Mouse (Mus musculus): ENCODE data around the gene Slc22a21.

- no peak for TF ChIP-seq CEBPB (IDR thresholded peaks at IDR 0.05; ENCODE audit: low read depth)
- no peak for TF ChIP-seq CTCF (IDR thresholded peaks at IDR 0.05; ENCODE audit: control insufficient read depth, insufficient read depth, insufficient read length)
- no peak for TF ChIP-seq MAX (IDR thresholded peaks at IDR 0.05)
- TF ChIP-seq USF1 (IDR thresholded peaks at IDR 0.05; ENCODE audit: low read depth) = no peak
- TF ChIP-seq MYOD1 (IDR thresholded peaks at IDR 0.05; ENCODE audit: control insufficient read depth, insufficient read length, low read depth) = no peak
- TF ChIP-seq MYOG (IDR thresholded peaks at IDR 0.05; ENCODE audit: control insufficient read depth, extremely low read depth, insufficient read length) = no peak
- no peak for TF ChIP-seq FOSL1 (IDR thresholded peaks at IDR 0.05; ENCODE audit: insufficient read depth, low read length, poor library complexity, severe bottlenecking)
These were observed 28.3 kb upstream of the Slc22a21 start for GRCm38 (mm10) chr11:54008416-54008920.
